Mouse (Mus musculus): ENCODE data around the gene Hmgxb4. TPM values are rescaled to one million over a fixed set of nuclear protein-coding genes. Genes with fewer than 3 reads are reported as not detected.

Hmgxb4 gene
- polyA plus RNA-seq, 2 experiments, result 46.7 to 66.8 TPM

- TF ChIP-seq POLR2A (IDR thresholded peaks at IDR 0.05; ENCODE audit: borderline replicate concordance, extremely low read depth, insufficient read depth, insufficient read length), result no peak
- no peak overlapping the region for H3K4me2 ChIP-seq (replicated peaks; ENCODE audit: low read depth, low read length, severe bottlenecking)
- no peaks in the 10 kb centered on the region for H3K27me3 ChIP-seq (ENCODE audit: control insufficient read depth, insufficient read depth, low read length)
- no peaks in the 10 kb centered on the region for H3K4me1 ChIP-seq (ENCODE audit: control insufficient read depth, insufficient read depth, low read length)
- no peak for ATAC-seq (ENCODE audit: low FRiP score, low read depth)
- DNase-seq (ENCODE audit: low spot score), result no peak
- WGBS, result 85% methylated on average over 6 of the region's 6 CpGs
- no peak overlapping the region for H3K9ac ChIP-seq (ENCODE audit: low read depth, low read length, severe bottlenecking)
- no peaks in the 10 kb centered on the region for H3K36me3 ChIP-seq (ENCODE audit: control insufficient read depth, insufficient read depth, low read length)
- H3K9me3 ChIP-seq (ENCODE audit: control insufficient read depth, low read length), result no peaks in the 10 kb centered on the region
- H3K27ac ChIP-seq (replicated peaks; ENCODE audit: low read depth, low read length), result no peak overlapping the region
- no peak overlapping the region for H3K4me3 ChIP-seq (replicated peaks; ENCODE audit: low read length)
Measured at GRCm38 (mm10) chr8:74981809-74982208, 11.3 kb upstream of the Hmgxb4 start.

GRCm38 (mm10) chr8:74987436-74987835 is 5.7 kb upstream of the Hmgxb4 start:
- Histone ChIP-seq H3K27me3 (ENCODE audit: control insufficient read depth, insufficient read depth, low read length) (no peaks in the 10 kb centered on the region), H3K4me3 (replicated peaks; ENCODE audit: low read length) (no peak overlapping the region), H3K4me1 (ENCODE audit: control insufficient read depth, insufficient read depth, low read length) (no peaks in the 10 kb centered on the region), H3K27ac (replicated peaks; ENCODE audit: low read depth, low read length) (no peak overlapping the region), H3K36me3 (ENCODE audit: control insufficient read depth, insufficient read depth, low read length) (no peaks in the 10 kb centered on the region), H3K9ac (ENCODE audit: low read depth, low read length, severe bottlenecking) (no peak overlapping the region), H3K9me3 (ENCODE audit: control insufficient read depth, low read length) (no peaks in the 10 kb centered on the region), H3K4me2 (replicated peaks; ENCODE audit: low read depth, low read length, severe bottlenecking) (no peak overlapping the region)
- TF ChIP-seq POLR2A (IDR thresholded peaks at IDR 0.05; ENCODE audit: borderline replicate concordance, extremely low read depth, insufficient read depth, insufficient read length), result no peak
- DNase-seq (ENCODE audit: low spot score) (no peak), ATAC-seq (ENCODE audit: low FRiP score, low read depth) (no peak)
- 82% methylated on average over 5 of the region's 5 CpGs for WGBS

GRCm38 (mm10) chr8:74990021-74990420 is 3.1 kb upstream of the Hmgxb4 start:
- no peak overlapping the region for H3K4me3 ChIP-seq (replicated peaks; ENCODE audit: low read length)
- no peak for DNase-seq (ENCODE audit: low spot score)
- 27% methylated on average over 15 of the region's 15 CpGs for WGBS
- H3K27ac ChIP-seq (replicated peaks; ENCODE audit: low read depth, low read length), result no peak overlapping the region
- no peaks in the 10 kb centered on the region for H3K36me3 ChIP-seq (ENCODE audit: control insufficient read depth, insufficient read depth, low read length)
- H3K9me3 ChIP-seq (ENCODE audit: control insufficient read depth, low read length), result no peaks in the 10 kb centered on the region
- no peak for TF ChIP-seq POLR2A (IDR thresholded peaks at IDR 0.05; ENCODE audit: borderline replicate concordance, extremely low read depth, insufficient read depth, insufficient read length)
- H3K27me3 ChIP-seq (ENCODE audit: control insufficient read depth, insufficient read depth, low read length), result no peaks in the 10 kb centered on the region
- H3K9ac ChIP-seq (ENCODE audit: low read depth, low read length, severe bottlenecking), result no peak overlapping the region
- H3K4me1 ChIP-seq (ENCODE audit: control insufficient read depth, insufficient read depth, low read length), result peaks cover 6% of the 10 kb centered on the region
- H3K4me2 ChIP-seq (replicated peaks; ENCODE audit: low read depth, low read length, severe bottlenecking), result no peak overlapping the region
- no peak for ATAC-seq (ENCODE audit: low FRiP score, low read depth)

GRCm38 (mm10) chr8:74993475-74994451 is 607 bp downstream of the Hmgxb4 start:
- H3K36me3 ChIP-seq (ENCODE audit: control insufficient read depth, insufficient read depth, low read length), result peaks cover 3% of the 10 kb centered on the region
- H3K27ac ChIP-seq (replicated peaks; ENCODE audit: low read depth, low read length), result peak overlapping the region; percentile 96
- DNase-seq (ENCODE audit: low spot score), result peak; percentile 95
- peak overlapping the region; percentile 63 for H3K4me2 ChIP-seq (replicated peaks; ENCODE audit: low read depth, low read length, severe bottlenecking)
- H3K4me3 ChIP-seq (replicated peaks; ENCODE audit: low read length), result peak overlapping the region; percentile 82
- ATAC-seq (ENCODE audit: low FRiP score, low read depth), result peak; percentile 94
- H3K9ac ChIP-seq (ENCODE audit: low read depth, low read length, severe bottlenecking), result peak overlapping the region; percentile 99
- 0 out of 2 replicates have a peak, but pooled peaks have one; percentile 52 for TF ChIP-seq POLR2A (IDR thresholded peaks at IDR 0.05; ENCODE audit: borderline replicate concordance, extremely low read depth, insufficient read depth, insufficient read length)
- no peaks in the 10 kb centered on the region for H3K9me3 ChIP-seq (ENCODE audit: control insufficient read depth, low read length)
- no peaks in the 10 kb centered on the region for H3K27me3 ChIP-seq (ENCODE audit: control insufficient read depth, insufficient read depth, low read length)
- peaks cover 6% of the 10 kb centered on the region for H3K4me1 ChIP-seq (ENCODE audit: control insufficient read depth, insufficient read depth, low read length)
- under 1% methylated on average over 86 of the region's 111 CpGs for WGBS

GRCm38 (mm10) chr8:74994540-74994939 is 1.4 kb downstream of the Hmgxb4 start:
- no peak for TF ChIP-seq POLR2A (IDR thresholded peaks at IDR 0.05; ENCODE audit: borderline replicate concordance, extremely low read depth, insufficient read depth, insufficient read length)
- Histone ChIP-seq H3K27me3 (ENCODE audit: control insufficient read depth, insufficient read depth, low read length) (no peaks in the 10 kb centered on the region), H3K4me2 (replicated peaks; ENCODE audit: low read depth, low read length, severe bottlenecking) (peak overlapping the region; percentile 63), H3K4me3 (replicated peaks; ENCODE audit: low read length) (peak overlapping the region; percentile 82), H3K36me3 (ENCODE audit: control insufficient read depth, insufficient read depth, low read length) (peaks cover 11% of the 10 kb centered on the region), H3K9ac (ENCODE audit: low read depth, low read length, severe bottlenecking) (peak overlapping the region; percentile 99), H3K4me1 (ENCODE audit: control insufficient read depth, insufficient read depth, low read length) (peaks cover 6% of the 10 kb centered on the region), H3K27ac (replicated peaks; ENCODE audit: low read depth, low read length) (peak overlapping the region; percentile 96), H3K9me3 (ENCODE audit: control insufficient read depth, low read length) (no peaks in the 10 kb centered on the region)
- no peak for ATAC-seq (ENCODE audit: low FRiP score, low read depth)
- 6% methylated on average over 7 of the region's 7 CpGs for WGBS
- DNase-seq (ENCODE audit: low spot score), result peak; percentile 14
